Mouse (Mus musculus): ENCODE results near the gene Srsf9. TPM values are rescaled to one million over a fixed set of nuclear protein-coding genes. Genes with fewer than 3 reads are reported as not detected.

The Srsf9 gene
- polyA plus RNA-seq, 1 experiment from 2014 or later: 123 TPM

DNA sequence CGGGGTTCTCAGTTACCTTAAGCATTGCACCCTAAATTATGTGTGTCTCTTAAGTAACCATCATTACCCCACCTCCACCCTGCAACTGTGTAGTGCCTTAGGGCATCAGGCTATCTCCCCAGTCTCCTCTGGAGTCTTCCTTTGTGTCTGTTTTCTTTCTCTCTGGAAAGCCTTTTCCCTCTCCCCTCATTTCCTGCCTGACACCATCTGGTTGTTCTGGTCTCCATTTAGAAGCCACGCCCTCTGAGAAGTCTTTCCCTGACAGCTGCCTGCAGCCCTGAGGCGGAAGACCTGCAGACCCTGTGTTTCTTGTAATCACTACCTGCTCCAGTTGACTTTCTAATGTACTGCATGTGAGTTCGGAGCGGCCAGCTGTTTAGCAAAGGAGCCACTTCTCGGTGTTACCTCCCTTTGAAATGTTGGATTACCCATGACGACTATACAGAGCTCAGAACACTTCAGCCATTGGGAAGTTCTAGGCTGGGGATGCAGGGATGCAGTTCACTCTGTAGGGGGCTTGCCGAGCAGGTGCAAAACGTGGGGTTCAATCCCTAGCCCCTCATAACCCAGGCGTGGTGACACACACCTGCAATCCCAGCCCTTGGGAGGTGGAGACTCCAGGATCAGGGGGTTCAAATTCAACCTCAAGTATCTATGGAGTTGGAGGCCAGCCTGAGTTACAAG lies 9.2 kb upstream of the Srsf9 start:
- Histone ChIP-seq H3K9me3 (ENCODE audit: control insufficient read depth, low read length) (no peaks in the 10 kb centered on the region), H3K27me3 (ENCODE audit: control insufficient read depth, insufficient read depth, low read length) (no peaks in the 10 kb centered on the region), H3K4me3 (ENCODE audit: low read depth, low read length) (no peak overlapping the region), H3K4me1 (ENCODE audit: control insufficient read depth, insufficient read depth, low read length) (peaks cover 29% of the 10 kb centered on the region), H3K9ac (replicated peaks; ENCODE audit: low read depth, low read length) (peak overlapping the region; percentile 26; the same call in 1 of the 2 replicates), H3K27ac (ENCODE audit: low read depth, low read length) (peak overlapping the region; percentile 80), H3K4me2 (ENCODE audit: low read depth, low read length) (peak overlapping the region; percentile 6; the same call in 1 of the 2 replicates), H3K36me3 (ENCODE audit: control insufficient read depth, insufficient read depth, low read length) (no peaks in the 10 kb centered on the region)
- ATAC-seq (ENCODE audit: low read depth): 0 out of 2 replicates have a peak, but pooled peaks have one; percentile 29
- 2% methylated on average over 10 of the region's 10 CpGs for WGBS

DNA sequence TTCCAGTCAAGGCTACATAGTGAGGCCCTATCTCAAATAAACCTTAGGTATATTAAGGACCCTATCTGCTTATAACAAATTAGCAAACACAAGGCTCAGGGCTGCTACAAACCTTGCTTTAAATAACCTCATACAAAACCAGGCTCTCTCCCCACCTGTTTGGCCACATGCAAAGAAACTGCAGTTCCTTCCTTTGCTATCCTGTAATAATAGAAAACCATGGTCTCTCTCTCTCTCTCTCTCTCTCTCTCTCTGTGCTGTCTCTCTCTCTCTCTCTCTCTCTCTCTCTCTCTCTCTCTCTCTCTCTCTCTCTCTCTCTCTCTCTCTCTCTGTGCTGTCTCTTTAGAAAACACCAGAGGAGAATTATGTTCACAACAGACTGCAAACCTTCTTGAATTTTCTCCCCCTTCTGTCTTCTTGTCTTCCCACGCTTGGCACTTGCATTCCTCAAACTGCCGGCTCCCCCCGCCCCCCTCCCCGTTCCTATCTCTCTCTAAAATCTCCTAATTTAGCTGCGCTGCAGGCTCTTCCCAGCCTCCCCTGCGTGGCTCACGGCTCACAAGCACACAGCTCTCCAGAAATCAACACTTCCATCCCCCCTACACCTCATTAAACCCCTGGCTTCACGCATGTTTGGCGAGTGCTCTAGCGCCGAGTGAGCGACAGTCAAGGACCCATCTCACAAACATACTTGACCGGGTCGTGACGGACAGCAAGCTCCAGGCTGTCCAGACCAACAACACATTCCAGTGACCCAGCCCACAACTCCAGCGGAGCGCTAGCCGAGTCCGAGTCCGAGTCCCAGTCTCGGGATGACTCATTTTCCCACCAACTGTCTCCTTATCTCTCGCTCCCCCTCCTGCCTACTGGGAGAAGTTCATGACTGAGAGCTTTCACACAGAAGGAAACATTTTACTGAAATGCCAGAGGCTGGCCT lies 7.7 kb upstream of the Srsf9 start:
- WGBS: under 1% methylated on average over 22 of the region's 22 CpGs
- Histone ChIP-seq H3K27me3 (ENCODE audit: control insufficient read depth, insufficient read depth, low read length) (no peaks in the 10 kb centered on the region), H3K36me3 (ENCODE audit: control insufficient read depth, insufficient read depth, low read length) (no peaks in the 10 kb centered on the region), H3K4me3 (ENCODE audit: low read depth, low read length) (peak overlapping the region; percentile 25), H3K4me2 (ENCODE audit: low read depth, low read length) (peak overlapping the region; percentile 74), H3K9me3 (ENCODE audit: control insufficient read depth, low read length) (no peaks in the 10 kb centered on the region), H3K27ac (ENCODE audit: low read depth, low read length) (peak overlapping the region; percentile 63), H3K4me1 (ENCODE audit: control insufficient read depth, insufficient read depth, low read length) (peaks cover 29% of the 10 kb centered on the region), H3K9ac (replicated peaks; ENCODE audit: low read depth, low read length) (peak overlapping the region; percentile 25; the same call in 1 of the 2 replicates)
- peak; percentile 52; the same call in 1 of the 2 replicates for ATAC-seq (ENCODE audit: low read depth)

DNA sequence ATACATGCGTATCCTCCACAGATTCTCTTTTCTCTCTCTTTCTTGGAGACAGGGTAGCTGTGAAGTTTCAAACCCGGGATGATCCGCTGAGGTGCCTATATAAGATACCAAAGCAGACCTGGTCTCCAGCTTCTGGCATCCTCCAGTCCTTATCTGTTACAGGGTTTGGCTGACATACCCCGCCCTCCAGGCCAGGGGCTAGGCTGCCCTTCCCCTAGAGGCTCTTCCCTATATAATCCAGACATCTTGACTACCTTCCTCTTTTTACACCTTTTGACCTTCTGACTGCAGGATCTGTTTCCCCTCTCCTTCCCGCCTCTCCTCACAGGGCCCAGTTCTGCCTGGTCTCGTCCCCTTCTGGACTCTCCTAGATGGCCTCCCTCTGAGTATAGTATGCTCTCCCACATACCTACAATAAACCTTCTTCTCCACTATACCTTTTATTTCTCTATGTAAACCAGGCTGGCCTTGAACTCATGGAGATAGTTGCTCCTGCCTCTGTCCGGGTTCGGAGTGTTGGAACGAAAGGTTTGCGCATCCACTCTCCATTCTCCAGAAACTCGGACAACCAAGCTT lies 633 bp upstream of the Srsf9 start:
- Histone ChIP-seq H3K27me3 (ENCODE audit: control insufficient read depth, insufficient read depth, low read length) (no peaks in the 10 kb centered on the region), H3K27ac (ENCODE audit: low read depth, low read length) (peak overlapping the region; percentile 81), H3K36me3 (ENCODE audit: control insufficient read depth, insufficient read depth, low read length) (no peaks in the 10 kb centered on the region), H3K4me1 (ENCODE audit: control insufficient read depth, insufficient read depth, low read length) (peaks cover 25% of the 10 kb centered on the region), H3K4me2 (ENCODE audit: low read depth, low read length) (peak overlapping the region; percentile 85), H3K4me3 (ENCODE audit: low read depth, low read length) (peak overlapping the region; percentile 64), H3K9me3 (ENCODE audit: control insufficient read depth, low read length) (no peaks in the 10 kb centered on the region), H3K9ac (replicated peaks; ENCODE audit: low read depth, low read length) (peak overlapping the region; percentile 91)
- ATAC-seq (ENCODE audit: low read depth): peak; percentile 32
- 31% methylated on average over 11 of the region's 11 CpGs for WGBS

DNA sequence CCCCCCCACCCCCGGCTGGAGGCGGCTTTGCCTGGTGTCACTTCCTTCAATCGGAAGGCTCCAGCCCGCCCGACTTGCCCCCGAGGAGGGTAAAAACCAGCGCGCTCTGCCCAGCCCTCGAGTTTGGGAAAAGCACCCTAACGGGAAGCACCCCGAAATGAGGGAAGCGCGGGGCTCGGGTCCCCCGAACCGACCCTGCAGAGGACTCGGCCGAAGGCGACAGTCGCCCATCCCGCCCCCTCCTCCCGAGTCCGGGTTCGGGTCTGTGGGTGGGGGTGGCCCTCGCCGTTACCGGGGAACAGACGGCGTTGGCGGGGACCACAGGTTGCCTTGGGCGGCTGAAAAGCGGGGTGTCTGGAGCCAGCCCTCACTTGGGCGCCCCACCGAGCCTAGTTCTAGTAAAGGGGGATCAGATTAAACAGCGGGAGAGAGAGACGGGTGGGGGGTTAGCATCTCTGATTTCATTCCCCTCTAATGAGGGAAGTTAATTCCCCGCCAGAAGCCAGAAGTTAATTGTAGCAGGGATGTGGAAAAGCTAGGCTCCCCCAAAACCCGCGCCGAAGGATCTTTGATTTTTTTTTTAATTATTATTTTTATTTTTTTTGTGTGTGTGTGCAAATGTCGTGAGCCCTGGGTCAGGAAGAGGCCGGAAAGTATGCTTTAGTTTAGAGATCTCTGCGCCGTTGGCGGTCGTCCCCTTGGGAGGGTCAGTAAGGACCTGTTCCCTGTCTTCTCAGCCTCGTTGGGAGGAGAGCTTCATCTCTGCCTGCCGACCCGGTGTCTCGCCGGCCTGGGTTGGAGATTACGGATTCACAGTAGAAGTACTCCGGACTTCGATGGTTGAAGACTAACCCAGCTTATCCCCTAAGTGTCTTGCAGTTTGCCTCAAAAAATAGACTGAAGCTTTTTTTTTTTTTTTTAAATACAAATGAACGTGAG lies 902 bp downstream of the Srsf9 start:
- WGBS: under 1% methylated on average over 48 of the region's 55 CpGs
- 0 out of 2 replicates have a peak, but pooled peaks have one; percentile 18 for ATAC-seq (ENCODE audit: low read depth)
- H3K4me2 ChIP-seq (ENCODE audit: low read depth, low read length): peak overlapping the region; percentile 85

DNA sequence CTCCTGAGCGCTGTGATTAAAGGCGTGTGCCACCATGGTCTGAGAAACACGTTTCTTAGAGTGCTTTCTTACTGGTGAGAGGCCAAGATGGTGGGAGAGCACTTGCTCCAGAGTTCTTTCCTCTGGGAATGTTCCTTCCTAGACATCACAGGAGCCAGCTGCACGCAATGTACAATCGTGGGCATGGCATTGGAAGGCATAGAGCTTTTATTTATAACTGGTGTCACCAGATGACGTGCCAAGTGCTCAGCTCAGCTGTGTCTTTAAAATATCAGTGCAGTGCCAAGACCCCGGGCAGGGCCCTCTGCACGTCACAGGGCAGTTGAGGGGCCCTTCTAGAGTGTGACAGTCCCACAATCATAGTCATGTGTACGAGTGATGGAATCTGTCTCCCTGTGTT lies 4.0 kb downstream of the Srsf9 start:
- 89% methylated on average over 9 of the region's 9 CpGs for WGBS
- peaks cover 22% of the 10 kb centered on the region for H3K4me1 ChIP-seq (ENCODE audit: control insufficient read depth, insufficient read depth, low read length)
- H3K27me3 ChIP-seq (ENCODE audit: control insufficient read depth, insufficient read depth, low read length): no peaks in the 10 kb centered on the region
- H3K36me3 ChIP-seq (ENCODE audit: control insufficient read depth, insufficient read depth, low read length): peaks cover 42% of the 10 kb centered on the region
- H3K4me3 ChIP-seq (ENCODE audit: low read depth, low read length): no peak overlapping the region
- H3K9me3 ChIP-seq (ENCODE audit: control insufficient read depth, low read length): no peaks in the 10 kb centered on the region
- H3K4me2 ChIP-seq (ENCODE audit: low read depth, low read length): no peak overlapping the region
- ATAC-seq (ENCODE audit: low read depth): no peak
- no peak overlapping the region for H3K9ac ChIP-seq (replicated peaks; ENCODE audit: low read depth, low read length)
- H3K27ac ChIP-seq (ENCODE audit: low read depth, low read length): no peak overlapping the region

More for the DNA sequence above, 902 bp downstream of the Srsf9 start:
- peaks cover 25% of the 10 kb centered on the region for H3K4me1 ChIP-seq (ENCODE audit: control insufficient read depth, insufficient read depth, low read length)
- no peaks in the 10 kb centered on the region for H3K27me3 ChIP-seq (ENCODE audit: control insufficient read depth, insufficient read depth, low read length)
- peaks cover 12% of the 10 kb centered on the region for H3K36me3 ChIP-seq (ENCODE audit: control insufficient read depth, insufficient read depth, low read length)
- peak overlapping the region; percentile 81 for H3K27ac ChIP-seq (ENCODE audit: low read depth, low read length)
- H3K9ac ChIP-seq (replicated peaks; ENCODE audit: low read depth, low read length): peak overlapping the region; percentile 91
- no peaks in the 10 kb centered on the region for H3K9me3 ChIP-seq (ENCODE audit: control insufficient read depth, low read length)
- H3K4me3 ChIP-seq (ENCODE audit: low read depth, low read length): peak overlapping the region; percentile 64

DNA sequence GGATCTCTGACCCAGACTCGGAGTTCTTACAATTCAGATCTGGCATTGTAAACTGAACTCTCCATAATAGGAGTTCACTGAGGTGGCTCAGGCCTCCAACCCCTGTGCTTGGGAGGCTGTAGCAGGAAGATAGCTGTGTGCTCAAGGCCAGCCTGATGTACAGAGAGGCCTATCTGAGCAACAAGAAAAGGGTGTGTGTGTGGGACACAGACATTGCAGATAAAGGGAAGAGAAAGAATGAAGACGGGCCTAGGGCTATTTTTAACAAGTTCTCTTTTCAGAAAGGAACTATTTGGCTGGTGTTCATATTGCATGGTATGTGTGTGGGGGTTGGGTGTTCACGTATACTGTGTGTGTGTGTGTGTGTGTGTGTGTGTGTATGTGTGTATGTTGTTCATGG lies 6.6 kb downstream of the Srsf9 start:
- H3K27me3 ChIP-seq (ENCODE audit: control insufficient read depth, insufficient read depth, low read length): no peaks in the 10 kb centered on the region
- no peaks in the 10 kb centered on the region for H3K9me3 ChIP-seq (ENCODE audit: control insufficient read depth, low read length)
- H3K27ac ChIP-seq (ENCODE audit: low read depth, low read length): no peak overlapping the region
- peaks cover 45% of the 10 kb centered on the region for H3K36me3 ChIP-seq (ENCODE audit: control insufficient read depth, insufficient read depth, low read length)
- H3K4me2 ChIP-seq (ENCODE audit: low read depth, low read length): no peak overlapping the region
- peaks cover 13% of the 10 kb centered on the region for H3K4me1 ChIP-seq (ENCODE audit: control insufficient read depth, insufficient read depth, low read length)
- WGBS: 81% methylated on average over 3 of the region's 3 CpGs
- no peak overlapping the region for H3K4me3 ChIP-seq (ENCODE audit: low read depth, low read length)
- no peak for ATAC-seq (ENCODE audit: low read depth)
- H3K9ac ChIP-seq (replicated peaks; ENCODE audit: low read depth, low read length): no peak overlapping the region

DNA sequence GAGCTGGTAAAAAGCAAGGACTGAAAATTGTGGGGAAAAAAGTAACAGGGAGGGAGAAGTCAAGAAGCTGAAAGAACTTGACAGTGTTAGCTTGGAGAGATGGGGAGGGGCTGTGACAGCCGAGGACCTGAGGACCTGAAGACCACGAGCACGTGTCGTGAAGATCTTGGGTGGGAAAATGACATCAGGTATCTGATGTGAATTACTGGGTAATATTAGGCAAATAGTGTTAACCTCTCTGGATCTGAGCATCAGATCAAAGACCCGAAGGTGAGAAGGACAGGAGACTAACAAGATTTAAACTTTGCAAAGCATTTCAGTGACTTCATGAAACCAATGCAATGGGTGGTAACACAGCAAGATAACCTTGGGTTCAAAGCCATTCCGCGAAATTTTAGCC lies 13.0 kb downstream of the Srsf9 start:
- peak overlapping the region; percentile 55 for H3K4me2 ChIP-seq (ENCODE audit: low read depth, low read length)
- peaks cover 29% of the 10 kb centered on the region for H3K36me3 ChIP-seq (ENCODE audit: control insufficient read depth, insufficient read depth, low read length)
- peaks cover 8% of the 10 kb centered on the region for H3K4me1 ChIP-seq (ENCODE audit: control insufficient read depth, insufficient read depth, low read length)
- H3K4me3 ChIP-seq (ENCODE audit: low read depth, low read length): peak overlapping the region; percentile 69
- H3K27ac ChIP-seq (ENCODE audit: low read depth, low read length): no peak overlapping the region
- H3K9ac ChIP-seq (replicated peaks; ENCODE audit: low read depth, low read length): peak overlapping the region; percentile 82; the same call in 1 of the 2 replicates
- no peak for ATAC-seq (ENCODE audit: low read depth)
- no peaks in the 10 kb centered on the region for H3K9me3 ChIP-seq (ENCODE audit: control insufficient read depth, low read length)
- H3K27me3 ChIP-seq (ENCODE audit: control insufficient read depth, insufficient read depth, low read length): no peaks in the 10 kb centered on the region
- 37% methylated on average over 7 of the region's 7 CpGs for WGBS
